Mouse (Mus musculus) thymus, postnatal 25 days (tissue): ENCODE results near the gene Cox14.
"Not testable (repeated sequence)": the region's sequence is repeated elsewhere in the genome, so short reads cannot be mapped to it uniquely, and the experiment has no call there.

Source experiments
- DNase-seq: peaks from one replicate; pipeline ENCODE4 v3.0.0; 2022

The Cox14 gene

GRCm38 (mm10) chr15:99728211-99728610 lies 2.8 kb downstream of the Cox14 start:
- no peak for DNase-seq

DNA sequence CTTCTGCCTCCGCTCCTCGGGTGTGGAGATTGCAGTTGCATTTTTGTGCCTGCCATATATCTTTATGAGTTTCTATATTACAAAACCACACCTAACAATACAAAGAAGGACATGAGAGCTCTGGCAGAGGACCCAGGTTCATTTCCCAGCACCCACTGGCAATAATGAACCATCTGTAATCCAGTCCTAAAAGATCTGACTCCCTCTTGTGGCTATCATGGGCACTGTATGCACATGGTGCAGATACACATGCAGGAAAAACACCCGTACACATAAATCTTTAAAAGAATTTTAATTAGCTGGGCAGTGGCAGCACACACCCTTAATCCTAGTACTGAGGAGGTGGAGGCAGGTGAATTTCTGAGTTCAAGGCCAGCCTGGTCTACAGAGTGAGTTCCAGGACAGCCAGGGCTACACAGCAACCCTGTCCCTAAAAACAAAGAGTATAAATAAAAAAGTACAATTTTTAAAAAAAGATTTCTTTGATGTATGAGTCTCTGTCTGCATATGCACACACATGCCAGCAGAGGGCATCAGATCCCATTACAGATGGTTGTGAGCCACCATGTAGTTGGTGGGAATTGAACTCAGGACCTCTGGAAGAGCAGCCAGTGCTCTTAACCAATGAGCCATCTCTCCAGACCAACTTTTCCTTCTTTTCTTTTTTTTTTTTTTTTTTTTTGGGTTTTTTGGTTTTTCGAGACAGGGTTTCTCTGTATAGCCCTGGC lies 3.8 kb downstream of the Cox14 start:
- DNase-seq = no peak

- DNase-seq = no peak
Observed at GRCm38 (mm10) chr15:99731167-99731566, 5.7 kb downstream of the Cox14 start.

DNA sequence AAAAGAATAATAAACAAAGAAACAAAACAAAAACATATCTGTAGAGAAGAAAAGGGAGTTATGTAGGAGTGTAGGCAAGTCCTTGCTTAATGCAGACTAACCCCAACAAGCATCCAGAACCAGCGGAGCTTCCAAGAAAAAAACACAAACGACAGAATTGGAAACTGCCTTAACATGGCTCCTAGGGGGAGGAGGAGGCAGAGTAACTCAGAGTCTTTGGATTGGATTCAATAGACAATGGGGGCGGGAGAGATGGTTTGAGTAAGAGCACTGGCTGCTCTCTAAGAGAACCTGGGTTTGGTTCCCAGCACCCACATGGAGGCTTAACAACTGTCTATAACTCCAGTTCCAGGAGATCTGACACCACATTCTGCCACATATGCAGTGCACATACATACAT lies 6.3 kb downstream of the Cox14 start:
- no peak for DNase-seq

DNA sequence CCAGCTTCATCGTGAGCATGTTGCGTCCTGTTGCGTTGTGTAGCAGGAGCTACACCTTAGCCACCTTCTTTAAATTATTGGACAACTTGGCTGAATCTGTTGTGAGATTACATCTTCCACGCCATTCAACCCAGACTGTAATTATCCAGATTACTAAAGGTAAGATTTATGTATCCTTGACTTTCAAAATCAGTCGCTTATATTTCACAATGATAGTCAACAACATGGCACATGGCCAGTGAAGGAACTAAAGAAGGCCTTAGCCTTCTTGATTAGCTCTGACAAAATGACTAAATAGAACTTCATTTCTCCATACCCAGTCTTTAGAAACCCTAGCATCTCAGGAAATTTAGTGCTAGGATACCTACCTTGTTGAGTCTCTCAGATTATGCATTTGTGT lies 7.8 kb downstream of the Cox14 start:
- no peak for DNase-seq

DNA sequence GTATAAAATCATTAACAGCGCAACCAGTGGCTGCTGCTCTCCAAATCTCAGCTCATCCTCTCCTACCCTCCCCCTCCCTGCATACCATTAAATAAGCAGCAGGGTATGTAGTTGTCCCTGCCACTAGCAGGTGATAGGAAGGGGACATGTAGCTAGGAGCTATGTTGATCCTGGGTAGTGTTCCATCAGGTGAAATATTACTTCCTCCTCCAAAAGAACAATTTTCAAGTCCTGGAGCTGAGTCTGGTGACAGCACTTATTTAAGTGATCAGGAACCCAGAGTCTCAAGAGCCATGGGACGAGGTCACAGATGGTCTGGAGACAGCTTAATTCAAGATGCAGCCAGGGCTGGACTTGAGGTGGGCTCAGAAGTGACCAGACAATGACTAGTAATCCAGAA lies 10.2 kb downstream of the Cox14 start:
- DNase-seq = peak; percentile 100

GRCm38 (mm10) chr15:99736675-99737074 lies 11.3 kb downstream of the Cox14 start:
- no peak for DNase-seq

- no peak for DNase-seq
Observed at GRCm38 (mm10) chr15:99740229-99740628, 14.8 kb downstream of the Cox14 start.

DNA sequence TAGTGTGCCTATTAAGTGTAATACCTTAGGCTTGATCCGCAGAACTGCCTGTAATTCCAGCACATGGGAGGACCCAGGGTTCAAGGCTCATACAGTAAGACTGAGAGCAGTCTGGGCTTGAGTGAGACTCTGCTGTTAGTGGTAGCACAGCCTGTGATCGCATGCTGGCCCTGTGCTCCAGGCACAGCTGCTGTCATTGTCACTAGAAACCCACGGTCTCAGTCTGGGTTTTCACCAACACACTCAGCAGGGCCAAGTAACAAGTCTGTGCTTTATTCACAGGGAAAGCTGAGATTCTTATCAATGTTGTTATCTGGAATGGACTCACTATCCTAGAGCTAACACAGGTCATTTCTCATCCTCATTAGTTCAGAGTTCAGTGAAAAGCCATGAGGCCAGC lies 28.8 kb downstream of the Cox14 start:
- DNase-seq = no peak

- DNase-seq = no peak
Observed at GRCm38 (mm10) chr15:99767467-99767866, 42.0 kb downstream of the Cox14 start.

DNA sequence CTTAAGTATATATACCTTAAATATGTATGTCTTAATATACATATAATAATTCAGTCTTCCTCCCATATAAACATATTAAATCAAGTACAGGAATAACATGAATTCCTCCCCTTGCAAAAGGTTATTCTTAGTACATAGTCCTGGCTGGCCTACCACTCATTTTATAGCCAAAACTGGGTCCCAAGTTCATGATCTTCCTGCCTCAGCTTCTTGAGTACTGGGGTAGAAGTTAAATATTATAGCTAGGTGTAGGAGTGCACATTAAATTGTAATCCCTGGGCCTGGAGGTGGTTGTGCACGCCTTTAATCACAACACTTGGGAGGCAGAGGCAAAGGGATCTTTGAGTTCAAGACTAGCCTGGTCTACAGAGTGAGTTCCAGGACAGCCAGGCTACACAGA lies 43.3 kb downstream of the Cox14 start:
- no peak for DNase-seq

- DNase-seq = no peak
Observed at GRCm38 (mm10) chr15:99771004-99771500, 45.6 kb downstream of the Cox14 start.

GRCm38 (mm10) chr15:99771601-99772276 lies 46.3 kb downstream of the Cox14 start:
- no peak for DNase-seq

GRCm38 (mm10) chr15:99772277-99772880 lies 47.0 kb downstream of the Cox14 start:
- peak; percentile 90 for DNase-seq

DNA sequence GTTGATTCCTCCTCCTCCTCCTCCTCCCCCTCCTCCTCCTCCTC lies 47.3 kb downstream of the Cox14 start, which contains the start of gene Cers5:
TSS of gene Cers5 (minus strand) at position 5 of the 44 bp plus-strand sequence.
- not testable (repeated sequence) for DNase-seq

- no peak for DNase-seq
Observed at GRCm38 (mm10) chr15:99772925-99773324, 47.5 kb downstream of the Cox14 start.
